Mouse (Mus musculus) kidney, adult 18-20 months (tissue): ENCODE measurements around the gene Atp2b1.

Source experiments
- DNase-seq: peaks from one replicate; pipeline ENCODE4 v3.0.0; 2021

Atp2b1 gene

DNA sequence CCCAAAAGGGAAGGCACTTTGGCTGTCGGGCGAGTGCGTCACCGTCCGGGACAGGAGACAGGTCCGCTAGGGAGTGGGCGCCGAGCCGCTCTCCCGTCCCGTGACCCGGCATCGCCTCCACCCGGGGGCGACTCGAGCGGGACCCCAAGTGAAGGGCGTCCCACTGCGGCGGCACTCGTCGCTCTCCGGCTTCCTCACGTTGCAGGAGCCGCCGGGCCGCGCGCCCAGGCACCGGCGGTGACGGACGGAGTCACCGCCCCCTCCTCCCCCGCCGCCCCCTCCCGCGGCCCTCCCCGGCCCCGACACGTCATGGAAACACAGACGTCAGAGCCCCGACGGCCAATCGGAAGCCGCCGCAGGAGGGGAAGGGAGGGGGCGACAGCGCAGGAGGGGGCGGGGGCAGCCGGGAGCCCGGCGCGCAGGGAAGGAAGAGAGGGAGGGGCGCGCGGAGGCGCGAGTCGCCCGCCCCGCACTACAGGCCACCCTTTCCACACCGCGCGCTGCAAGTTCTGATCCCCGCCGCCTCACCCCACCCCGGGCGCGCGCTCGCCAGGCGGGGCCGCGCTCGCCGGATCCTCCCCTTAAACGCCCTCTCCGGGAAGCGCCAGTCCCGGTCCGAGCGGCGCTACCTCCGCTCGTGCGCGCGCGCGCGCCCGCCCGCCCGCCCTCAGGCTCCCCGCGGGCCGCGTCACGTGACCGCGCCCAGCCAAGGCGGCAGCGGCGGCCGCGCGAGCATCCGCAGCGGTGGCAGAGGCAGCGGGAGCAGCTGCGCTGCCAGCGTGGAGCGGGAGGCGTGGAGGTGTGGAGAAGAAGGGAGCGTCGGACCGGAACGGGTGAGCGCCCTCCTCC, at the start of gene Atp2b1:
Gene Atp2b1 (plus strand): TSS at position 446 of the 849 bp plus-strand sequence.
- peak; percentile 92 for DNase-seq

DNA sequence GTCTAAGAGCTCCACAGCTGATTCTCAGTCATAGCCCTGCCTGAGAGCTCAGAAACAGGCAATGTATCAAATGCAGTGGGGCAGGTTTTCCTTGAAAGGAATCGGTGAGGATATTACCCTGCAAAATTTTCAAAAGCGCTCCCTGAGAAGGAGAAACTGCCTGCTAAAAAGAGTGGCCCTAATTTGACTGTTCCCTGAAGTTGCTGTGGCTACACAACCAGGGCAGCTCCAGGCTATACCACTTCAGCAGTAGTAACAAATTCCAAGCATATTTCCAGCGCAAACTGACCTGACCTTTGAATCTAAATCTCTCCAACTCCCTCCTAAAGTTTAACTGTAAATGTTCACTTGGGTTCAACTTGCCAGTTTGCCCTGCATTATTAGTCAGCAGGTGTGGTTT, 49.4 kb upstream of the Atp2b1 start:
- peak; percentile 54 for DNase-seq

DNA sequence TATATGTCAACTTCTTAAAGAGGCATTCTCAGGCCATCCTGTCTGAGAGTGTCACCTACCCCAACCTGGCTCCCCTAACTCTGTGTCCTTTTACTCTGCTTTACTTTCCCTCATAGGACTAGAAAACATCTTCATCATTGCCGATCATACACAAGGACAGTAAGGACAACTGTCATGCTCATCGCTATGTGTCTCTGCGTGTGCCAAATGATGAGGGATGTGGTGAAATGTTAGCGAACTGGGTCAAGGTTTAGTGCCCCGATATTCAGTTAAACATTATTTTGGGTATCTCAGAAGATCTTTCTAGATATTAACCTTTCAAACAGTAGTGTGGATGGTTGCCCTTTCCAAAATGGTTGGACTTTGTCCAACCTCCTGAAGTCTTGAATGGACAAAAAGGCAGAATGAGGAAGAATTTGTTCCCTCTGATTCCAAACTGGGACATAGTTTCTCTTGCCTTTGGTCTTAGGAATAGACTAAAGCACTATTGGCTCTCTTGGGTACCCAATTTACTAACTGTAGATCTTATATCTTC, 47.3 kb upstream of the Atp2b1 start:
- DNase-seq = no peak

DNA sequence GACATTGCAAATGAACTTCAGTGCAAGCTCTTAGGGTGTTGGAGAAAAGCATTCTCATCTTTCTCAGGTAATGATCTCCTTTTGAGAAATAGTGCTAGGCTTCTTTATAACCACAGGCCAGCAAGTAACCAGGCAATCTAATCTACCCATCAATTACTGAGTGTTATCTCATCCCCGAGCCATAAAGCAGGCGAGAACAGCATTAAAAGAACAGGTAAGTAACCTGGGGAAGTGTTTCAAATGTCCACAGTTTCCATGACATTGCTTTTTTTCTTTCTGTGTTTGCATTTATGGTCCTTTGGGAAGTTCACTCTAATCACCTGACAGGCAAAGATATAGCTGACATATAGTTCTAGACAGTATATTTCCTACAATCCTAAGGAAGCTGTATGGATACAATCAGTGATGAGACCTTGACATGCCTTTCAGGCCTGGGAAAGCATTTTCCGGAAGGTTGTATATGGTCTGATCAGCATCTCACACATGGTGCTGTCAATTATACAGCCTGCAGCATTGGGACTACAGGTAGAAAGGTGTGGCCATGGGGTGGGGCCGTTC, 45.8 kb upstream of the Atp2b1 start:
- no peak for DNase-seq

DNA sequence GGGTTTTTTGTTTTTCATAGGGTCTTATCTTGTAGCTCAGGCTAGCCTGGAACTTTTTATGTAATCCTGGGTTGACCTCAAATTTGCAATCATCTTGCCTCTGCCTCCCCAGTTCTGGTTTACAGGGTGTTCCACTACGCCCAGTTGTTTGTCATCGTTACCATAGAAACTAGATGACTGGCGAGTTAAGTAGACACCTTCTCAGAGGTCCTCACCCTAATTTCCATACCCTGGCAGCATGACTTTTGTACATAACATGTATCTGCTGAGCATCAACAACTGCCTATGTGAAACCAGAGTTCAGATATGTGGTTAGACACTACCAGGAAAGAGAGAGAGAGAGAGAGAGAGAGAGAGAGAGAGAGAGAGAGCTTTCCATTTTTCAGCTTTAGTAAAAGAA, 36.4 kb upstream of the Atp2b1 start:
- no peak for DNase-seq

DNA sequence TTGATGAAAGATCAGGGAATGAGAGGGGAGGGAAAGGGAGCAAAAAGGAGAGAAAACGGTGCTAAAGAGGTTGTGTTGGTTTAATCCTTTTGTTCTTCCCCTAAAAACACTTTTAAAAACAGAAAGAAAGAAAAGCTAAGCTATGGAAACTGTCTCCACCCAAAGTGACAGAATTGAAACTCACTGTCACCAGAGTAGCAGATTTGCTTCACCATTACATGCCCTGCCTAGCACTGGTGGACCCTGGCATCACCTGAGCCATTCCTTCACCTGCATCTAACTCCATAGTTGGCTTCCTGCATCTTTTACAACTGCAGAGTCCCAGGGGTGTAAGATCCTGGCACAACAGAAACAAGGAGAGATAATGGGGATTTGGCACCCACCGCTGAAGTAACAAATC, 35.6 kb upstream of the Atp2b1 start:
- no peak for DNase-seq

DNA sequence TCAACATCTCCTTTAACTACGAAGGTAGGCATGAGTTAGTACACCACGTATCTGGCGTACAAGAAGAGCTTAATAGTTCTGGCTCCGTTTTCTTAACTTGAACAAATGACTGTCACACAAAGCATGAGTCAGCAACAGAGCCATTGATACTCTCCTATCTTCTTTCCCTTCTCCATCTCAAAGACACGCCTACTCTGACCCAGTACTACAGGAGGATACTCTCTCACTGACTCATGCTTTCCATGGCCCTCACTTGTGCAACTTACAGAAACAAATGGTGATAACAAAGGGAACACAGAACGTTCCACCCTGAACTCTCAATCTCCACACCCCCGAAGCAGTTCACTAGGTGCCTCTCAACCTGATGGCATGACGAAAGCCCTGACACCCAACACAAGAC, 34.1 kb upstream of the Atp2b1 start:
- no peak for DNase-seq

DNA sequence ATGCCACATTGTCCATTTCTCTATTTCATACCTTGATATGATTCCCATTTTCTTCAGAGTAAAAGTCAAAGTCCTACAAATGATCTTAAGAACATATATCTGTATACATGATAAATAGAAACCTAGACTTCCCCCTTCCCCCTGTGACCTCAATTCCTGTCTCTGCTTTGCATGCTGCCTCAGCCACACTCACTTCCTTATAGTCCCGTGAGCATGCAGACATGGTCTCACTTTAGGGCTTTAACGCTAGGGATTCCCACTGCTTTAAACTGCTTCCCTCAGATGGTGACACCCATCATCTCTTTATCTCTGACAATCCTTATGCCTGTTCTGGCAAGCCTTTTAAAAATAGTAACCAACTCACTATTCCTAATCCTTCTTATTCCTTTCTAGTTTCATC, 33.5 kb upstream of the Atp2b1 start:
- DNase-seq = no peak

DNA sequence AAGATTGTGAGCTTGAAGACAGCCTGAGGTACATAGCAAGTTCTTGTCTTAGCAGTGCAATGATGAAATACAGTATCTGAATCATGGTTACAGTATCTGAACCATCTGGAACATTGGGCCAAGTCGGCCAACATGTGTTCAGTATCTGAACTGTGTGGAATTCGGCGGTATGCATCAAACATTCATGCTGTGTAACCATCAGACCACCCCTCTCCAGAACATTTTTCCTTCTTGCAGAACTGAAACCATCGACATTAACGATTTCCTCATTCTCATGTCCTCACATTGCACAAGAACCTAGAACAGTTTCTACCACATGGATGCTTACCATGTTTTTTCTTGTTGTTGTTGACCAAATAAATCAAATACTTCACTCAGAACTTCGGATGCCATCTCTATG, 32.7 kb upstream of the Atp2b1 start:
- no peak for DNase-seq

DNA sequence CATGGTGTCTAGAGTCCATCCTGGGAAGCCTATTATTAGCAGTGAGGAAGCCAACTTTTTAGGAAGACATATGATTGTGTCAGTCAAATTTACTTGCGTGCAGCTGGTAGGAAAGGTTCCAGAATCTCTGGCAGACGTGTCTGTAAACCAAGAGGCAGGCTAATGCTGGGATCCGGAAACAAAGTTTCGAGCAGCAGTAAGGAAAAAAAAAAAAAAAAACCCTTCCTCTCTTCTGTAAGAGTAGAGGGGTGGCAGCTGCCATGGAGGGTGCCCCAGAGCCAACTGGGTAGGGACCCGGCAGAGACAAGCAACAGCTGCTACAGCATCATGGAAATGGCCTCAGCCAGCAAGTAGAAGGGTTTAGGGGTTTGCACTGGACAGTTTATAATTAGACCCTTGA, 31.6 kb upstream of the Atp2b1 start:
- no peak for DNase-seq

DNA sequence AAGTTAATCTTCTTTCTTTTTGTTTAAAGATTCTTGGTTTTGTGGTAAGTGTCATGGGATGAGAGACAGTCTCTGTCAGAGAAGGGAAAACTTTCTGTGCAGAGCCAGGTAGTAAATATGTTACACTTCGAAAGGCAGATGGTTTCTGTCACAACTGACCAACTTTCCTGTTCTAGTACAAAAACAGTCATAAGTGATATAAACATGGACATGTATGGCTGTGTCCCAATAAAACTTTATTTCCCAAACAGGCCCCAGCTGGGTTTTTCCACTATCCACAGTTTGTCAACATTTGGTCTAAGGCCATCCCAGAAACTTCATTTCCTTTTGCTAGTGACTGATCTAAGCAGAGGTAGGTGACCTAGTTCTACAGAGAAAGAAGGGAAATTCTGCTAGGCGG, 29.8 kb upstream of the Atp2b1 start:
- DNase-seq = no peak

DNA sequence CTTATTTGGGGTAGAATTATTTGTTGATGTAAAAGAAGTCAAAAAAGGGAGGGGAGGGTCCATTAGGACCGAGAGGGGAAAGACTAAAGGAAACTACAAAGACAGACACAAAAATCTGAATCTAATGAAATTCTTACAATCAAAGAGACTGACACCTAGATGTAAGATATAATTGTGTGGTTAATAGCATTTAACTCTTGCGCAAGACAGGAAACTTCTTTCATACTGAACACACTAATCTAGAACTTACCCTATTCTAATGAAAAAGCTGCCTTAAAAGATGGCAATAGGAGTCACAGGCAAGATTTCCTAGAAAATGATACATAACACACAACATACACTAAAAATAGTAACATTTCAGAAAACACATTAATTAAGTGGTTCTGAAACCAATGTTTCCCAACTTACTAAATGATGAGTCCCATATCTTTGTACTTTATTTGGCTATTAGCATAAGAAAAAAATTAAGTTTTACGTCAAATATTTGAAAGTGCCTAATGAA, 27.4 kb upstream of the Atp2b1 start:
- DNase-seq = no peak

DNA sequence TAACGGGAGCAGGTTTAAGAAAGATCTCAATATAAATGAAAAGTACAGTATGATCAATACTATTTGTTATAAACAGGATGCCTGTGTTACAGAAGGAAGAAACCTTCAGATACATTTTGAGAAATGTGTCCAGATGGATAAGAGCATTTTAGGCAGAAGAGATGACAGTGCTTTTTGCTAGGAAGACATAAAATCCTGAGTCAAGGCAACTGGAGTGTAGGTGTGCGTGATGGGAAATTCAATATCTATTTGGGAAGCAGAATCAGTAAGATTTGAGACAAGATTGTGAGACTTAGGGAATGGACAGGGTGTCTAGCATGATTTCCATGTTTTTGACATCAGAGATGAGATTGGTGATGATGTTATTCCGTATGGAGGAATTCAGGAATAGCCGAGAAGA, 22.8 kb upstream of the Atp2b1 start:
- no peak for DNase-seq

DNA sequence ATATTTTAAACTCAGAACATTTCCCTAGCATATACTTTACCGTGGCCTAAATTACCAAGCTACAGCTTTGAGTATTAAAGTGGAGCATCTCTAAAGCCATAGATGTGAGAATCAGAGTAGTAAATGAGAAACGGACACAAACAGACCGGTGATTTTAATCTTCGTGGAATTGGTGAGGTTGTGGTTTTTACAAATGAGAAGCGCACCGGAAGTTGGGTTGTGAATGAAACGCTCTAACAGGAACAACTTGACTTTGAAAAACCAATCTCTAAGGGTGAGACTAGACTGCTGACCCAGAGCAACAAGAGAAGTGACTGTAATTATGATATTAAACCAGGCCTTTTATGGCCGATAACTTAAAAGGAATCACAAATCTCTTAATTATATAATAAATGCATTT, 16.7 kb upstream of the Atp2b1 start:
- no peak for DNase-seq

DNA sequence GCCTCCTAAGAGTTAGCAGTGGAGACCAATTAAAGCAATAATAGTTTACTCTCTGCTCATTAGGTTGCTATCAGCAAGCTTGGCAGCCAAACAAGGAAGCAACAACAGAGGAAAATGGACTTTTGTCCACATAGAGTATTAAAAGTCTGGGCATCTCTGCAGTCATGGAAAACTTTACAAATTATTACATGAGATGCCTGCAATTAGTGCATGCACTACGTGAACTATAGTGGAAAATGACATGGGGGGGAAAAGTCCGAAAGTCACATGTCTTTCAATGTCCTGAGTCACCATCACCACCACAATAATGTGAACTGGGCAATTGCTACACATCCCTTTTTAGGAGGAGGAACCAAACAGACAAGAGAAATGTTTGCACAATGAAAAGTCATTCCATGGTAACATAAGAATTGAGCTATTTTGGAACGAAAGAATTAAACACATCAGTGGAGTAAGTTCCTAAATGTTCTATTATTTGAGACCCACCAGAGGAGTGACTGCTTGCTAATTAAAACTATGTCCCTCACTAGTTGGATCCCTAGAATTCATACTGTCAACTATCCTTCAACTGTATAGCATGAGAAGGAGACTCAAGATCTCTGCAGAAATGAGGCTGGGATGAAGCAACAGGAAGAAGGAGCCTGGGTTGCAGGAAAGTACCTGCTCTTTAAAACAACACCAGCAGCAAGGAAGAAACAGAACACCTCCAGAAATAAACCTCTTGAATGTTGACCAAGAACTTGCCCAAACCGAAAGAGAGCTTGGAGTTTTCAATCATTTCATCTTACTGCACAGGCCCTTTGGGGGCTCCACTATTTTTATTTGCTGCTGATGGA, 16.1 kb upstream of the Atp2b1 start:
- DNase-seq = no peak

DNA sequence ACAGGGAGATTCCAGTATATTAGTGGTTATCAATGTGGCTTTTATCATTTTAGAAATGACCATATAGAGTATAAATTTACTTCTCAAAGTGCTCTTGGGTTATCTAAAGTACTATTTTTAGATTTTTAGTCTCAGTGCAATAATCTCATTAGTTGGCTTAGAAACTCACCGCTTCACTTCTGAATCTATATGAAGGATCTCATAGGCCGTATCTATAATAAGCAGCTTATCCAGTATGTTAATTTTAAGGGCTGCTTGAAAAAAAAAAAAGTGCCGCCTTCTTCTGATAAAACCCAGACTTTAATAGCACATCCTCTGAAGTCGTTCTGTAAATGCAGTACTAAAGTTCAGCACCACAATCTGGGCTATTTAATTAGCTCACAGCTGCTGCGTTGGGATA, 12.7 kb upstream of the Atp2b1 start:
- DNase-seq = no peak

DNA sequence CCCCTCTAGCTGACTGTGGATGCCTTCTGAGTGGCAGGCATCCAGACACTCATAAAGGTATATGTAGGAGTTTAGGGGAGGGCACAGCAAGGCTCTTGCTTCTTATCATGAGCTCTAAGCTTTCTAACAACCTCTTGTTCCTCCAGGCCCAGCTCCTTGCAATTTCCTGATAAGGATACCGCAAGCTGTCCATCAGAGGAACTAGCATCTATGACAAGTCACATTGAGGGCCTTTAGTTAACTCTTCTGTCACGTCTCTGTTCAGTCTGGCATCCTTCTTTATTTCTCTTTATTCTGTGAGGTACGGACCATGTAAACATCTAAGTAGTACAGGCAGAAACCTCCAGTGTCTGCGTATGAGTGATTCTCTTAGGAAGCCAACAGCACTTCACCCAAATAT, 8.2 kb upstream of the Atp2b1 start:
- DNase-seq = no peak

DNA sequence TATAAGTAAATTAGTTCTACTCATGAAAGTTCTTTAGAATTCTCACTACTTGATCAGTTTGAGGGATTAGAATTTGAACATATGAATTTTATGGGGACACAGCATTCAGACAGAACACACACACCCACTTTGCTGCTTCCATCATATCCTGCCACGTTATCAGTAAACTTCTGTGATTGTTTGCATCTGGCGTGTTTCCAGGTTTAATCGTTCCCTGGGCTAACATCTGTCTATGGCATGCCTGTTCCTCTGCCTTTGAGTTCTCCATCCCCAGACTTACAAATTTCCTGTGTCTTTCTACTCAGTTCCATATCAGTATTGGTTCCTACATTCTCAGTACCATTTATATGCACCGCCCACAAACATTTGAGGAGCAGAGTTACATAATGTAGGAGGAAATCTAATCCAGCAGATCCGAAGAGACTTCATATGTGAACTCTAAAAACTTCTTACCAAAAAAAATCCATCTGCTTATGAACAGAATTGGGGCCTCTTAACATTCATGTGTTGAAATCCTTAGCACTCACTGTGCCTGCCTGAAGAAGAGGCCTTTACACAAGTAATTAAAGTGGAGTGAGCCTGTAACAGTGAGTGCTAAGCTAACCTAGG, 7.2 kb upstream of the Atp2b1 start:
- no peak for DNase-seq

DNA sequence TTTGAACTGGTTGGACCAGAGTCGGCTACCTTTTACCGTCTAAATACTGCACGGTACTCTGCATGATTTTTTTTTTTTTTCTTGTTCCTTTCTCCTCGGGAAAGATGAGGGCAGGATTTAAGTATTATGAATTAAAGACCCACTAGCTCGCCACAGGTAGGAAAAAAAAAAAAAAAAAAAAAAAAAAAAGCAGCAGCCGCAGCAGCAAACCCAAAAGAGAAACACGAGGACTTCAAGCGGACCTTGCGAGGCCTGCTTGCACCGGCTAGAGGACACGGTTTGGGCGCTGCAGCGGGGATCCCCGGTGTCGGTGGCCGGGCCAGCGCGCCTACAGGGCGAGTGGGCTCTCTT, 621 bp upstream of the Atp2b1 start:
- no peak for DNase-seq

DNA sequence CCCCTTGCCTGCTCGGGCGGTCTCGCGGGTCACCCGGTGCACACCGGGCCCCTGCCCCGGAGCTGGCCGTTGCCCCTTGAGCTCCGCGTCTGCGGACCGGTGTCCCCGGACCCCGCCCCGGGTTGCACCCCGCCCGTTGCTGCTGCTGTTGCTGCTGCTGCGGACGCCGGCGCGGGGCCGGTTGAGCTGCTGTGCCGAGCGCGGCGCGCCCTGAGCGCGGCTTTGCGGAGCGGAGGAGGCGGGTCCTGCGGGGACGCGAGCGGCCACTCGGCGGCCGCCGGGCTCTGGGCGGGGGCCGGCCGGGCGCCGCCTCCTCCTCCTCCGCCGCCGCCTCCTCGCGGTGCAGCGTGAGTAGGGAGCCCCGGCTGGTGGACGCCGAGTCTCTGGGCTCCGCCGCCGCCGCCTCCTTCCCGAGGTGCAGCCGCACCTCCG, 620 bp downstream of the Atp2b1 start:
- peak; percentile 91 for DNase-seq

DNA sequence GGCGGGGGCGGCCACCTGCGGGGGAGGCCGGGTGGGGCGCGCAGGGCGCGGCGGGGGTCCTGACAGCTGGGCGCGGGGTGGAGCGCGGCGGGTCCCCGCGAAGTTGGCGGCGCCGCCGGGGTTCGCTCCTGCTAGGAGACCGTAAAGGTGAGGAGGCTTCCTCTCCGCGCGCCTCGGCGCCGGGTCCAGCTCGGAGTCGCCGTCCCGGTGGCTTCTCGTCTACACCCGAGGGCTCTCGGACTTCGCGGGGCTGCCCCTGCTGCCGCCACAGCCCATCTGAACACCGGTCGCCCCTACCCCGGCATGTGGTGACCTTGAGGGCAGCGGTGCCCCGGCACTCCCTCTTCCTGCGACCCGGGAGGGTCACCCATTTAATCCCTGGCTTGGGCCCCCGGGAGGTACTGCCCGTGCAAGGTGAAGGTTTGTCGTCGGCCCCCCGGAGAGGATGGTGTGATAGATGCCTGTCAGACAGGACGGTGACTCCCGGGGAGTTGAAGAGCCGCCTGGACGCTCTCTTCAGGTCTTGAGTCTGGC, 1.3 kb downstream of the Atp2b1 start:
- DNase-seq = no peak

DNA sequence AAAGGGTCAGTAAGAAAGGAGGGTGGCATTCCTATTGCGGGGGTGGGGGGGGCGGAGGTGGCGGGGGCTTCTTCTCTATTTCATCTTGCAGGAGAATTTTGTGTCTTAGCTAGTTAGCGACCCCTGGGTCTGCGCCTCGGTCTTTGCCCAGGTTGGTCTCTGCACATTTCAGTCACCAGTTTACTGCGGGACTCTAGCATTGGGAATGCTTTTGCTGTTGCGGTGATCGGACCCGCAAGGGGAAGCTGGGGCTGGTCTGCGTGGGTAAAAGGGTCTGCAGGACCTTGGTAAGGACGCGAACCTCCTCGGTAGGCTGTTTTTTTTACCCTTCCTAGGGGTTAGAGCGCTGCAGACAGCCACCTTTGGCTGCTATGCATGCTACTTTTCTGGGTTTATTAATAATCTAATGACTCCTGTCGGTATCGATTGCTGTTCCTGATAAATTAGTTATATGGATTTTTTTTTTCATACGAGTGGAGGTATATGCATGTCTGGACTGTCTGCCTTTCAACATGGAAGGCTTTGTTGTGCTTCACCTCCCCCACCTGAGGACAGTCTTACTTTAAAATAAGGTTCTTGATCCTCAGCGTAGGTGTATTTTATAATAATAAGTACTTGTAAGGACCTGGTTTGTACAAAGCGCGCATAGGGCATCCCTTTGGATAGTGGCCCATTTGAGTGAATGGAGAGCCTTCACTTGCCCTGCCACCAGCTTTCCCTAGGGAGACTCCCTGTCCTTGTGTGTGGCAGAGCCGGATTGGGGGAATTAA, 2.0 kb downstream of the Atp2b1 start:
- DNase-seq = peak; percentile 21
